Mouse (Mus musculus): Measurements from ENCODE around the gene Haus3.

- TF ChIP-seq CTCF (IDR thresholded peaks at IDR 0.05): no peak
- no peak for TF ChIP-seq EP300 (IDR thresholded peaks at IDR 0.05)
Observed at GRCm38 (mm10) chr5:34186961-34187391, 17.6 kb upstream of the Haus3 start.

Measured in lung, postnatal 0 days (tissue).